Mouse (Mus musculus) MEL (cell line): ENCODE data around the gene Fdxr.

ENCODE experiments used
- CTCF ChIP-seq, 3 experiments: IDR thresholded peaks in 2 of 3; conservative IDR thresholded peaks in 1 of 3; 2 replicates each; pipeline ENCODE4 v1.5.1; 2011 to 2012; ENCODE audit warnings: low read length in 3 of 3, low read depth in 2 of 3, mild to moderate bottlenecking in 2 of 3, improper control_type of control experiment in 1 of 3, inconsistent platforms in 1 of 3, mixed read lengths in 1 of 3, moderate library complexity in 1 of 3; ENCODE audit not compliant: control insufficient read depth in 1 of 3, insufficient read depth in 1 of 3, poor library complexity in 1 of 3, severe bottlenecking in 1 of 3
- GABPA ChIP-seq: IDR thresholded peaks from 2 replicates; pipeline ENCODE4 v1.6.1; 2012; ENCODE audit warnings: low read depth, mild to moderate bottlenecking, inconsistent platforms, low read length, improper control_type of control experiment, moderate library complexity
- MEF2A ChIP-seq: IDR thresholded peaks from 2 replicates; pipeline ENCODE4 v1.6.1; 2014; ENCODE audit warnings: low read depth, mild to moderate bottlenecking, inconsistent platforms, low read length, improper control_type of control experiment; ENCODE audit not compliant: poor library complexity, insufficient replicate concordance, severe bottlenecking; ENCODE audit errors: extremely low read depth
- NELFE ChIP-seq: IDR thresholded peaks from 2 replicates; pipeline ENCODE4 v1.6.1; 2011; ENCODE audit warnings: low read depth, low read length, improper control_type of control experiment
- ZMIZ1 ChIP-seq: IDR thresholded peaks from 2 replicates; pipeline ENCODE4 v1.6.1; 2012; ENCODE audit warnings: low read depth, mild to moderate bottlenecking, inconsistent platforms, low read length, improper control_type of control experiment, moderate library complexity

GRCm38 (mm10) chr11:115283891-115284620 lies 7.2 kb upstream of the Fdxr start:
- TF ChIP-seq NELFE (no peak), CTCF (IDR thresholded peaks at IDR 0.05 in 2 of 3, conservative IDR thresholded peaks at IDR 0.05 in 1 of 3; ENCODE audit: control insufficient read depth in 1 of 3, insufficient read depth in 1 of 3, low read depth in 2 of 3, low read length in 3 of 3, poor library complexity in 1 of 3, severe bottlenecking in 1 of 3) (no peak), MEF2A (no peak), GABPA (no peak), ZMIZ1 (no peak)
